Mouse (Mus musculus) olfactory bulb, adult 2 months (tissue): Measurements from ENCODE around the gene C2cd4c.

Source experiments
- CTCF ChIP-seq: fragments of 200-500 bp; IDR thresholded peaks from 2 replicates; pipeline ENCODE4 v1.5.1; 2012; ENCODE audit warnings: low read depth, mild to moderate bottlenecking, low read length, moderate library complexity; ENCODE audit not compliant: insufficient read depth
- POLR2A ChIP-seq: fragments of 200-500 bp; IDR thresholded peaks from 2 replicates; pipeline ENCODE4 v1.6.1; 2012; ENCODE audit warnings: mild to moderate bottlenecking, low read depth, low read length, moderate library complexity; ENCODE audit not compliant: insufficient read depth

GRCm38 (mm10) chr10:79631432-79631831 lies 17.6 kb upstream of the C2cd4c start:
- TF ChIP-seq CTCF (no peak), POLR2A (no peak)
